Mouse (Mus musculus) hindbrain, embryonic 15.5 days (tissue): ENCODE data around the gene Lef1. TPM values are rescaled to one million over a fixed set of nuclear protein-coding genes. Genes with fewer than 3 reads are reported as not detected.
A peak's percentile ranks its signal among the peaks of the same experiment; 100 is the strongest.

ENCODE experiments used
- ATAC-seq: fragments of 200-750 bp; cut with Nextera tagmentation; 2 replicates; pipeline ENCODE4 v1.8.0; 2017; ENCODE audit warnings: low read depth, moderate number of reproducible peaks, moderate TSS enrichment; ENCODE audit not compliant: low FRiP score
- H3K27ac ChIP-seq: fragments of 300-500 bp; sonication (generic); replicated peaks from 2 replicates; pipeline ENCODE4 v1.5.1; 2015; ENCODE audit warnings: mild to moderate bottlenecking, inconsistent platforms
- H3K27me3 ChIP-seq: fragments of 300-500 bp; sonication (generic); 2 replicates; pipeline ENCODE4 v1.6.1; 2015; ENCODE audit warnings: control low read depth, inconsistent platforms
- H3K36me3 ChIP-seq: fragments of 300-500 bp; sonication (generic); 2 replicates; pipeline ENCODE4 v1.6.1; 2015; ENCODE audit warnings: control low read depth, inconsistent platforms
- H3K4me1 ChIP-seq: fragments of 300-500 bp; sonication (generic); replicated peaks from 2 replicates; pipeline ENCODE4 v1.6.1; 2015; ENCODE audit warnings: control low read depth, inconsistent platforms
- H3K4me2 ChIP-seq: fragments of 300-500 bp; sonication (generic); 2 replicates; pipeline ENCODE4 v1.6.1; 2015; ENCODE audit warnings: moderate library complexity, mild to moderate bottlenecking, inconsistent platforms
- H3K4me3 ChIP-seq: fragments of 300-500 bp; sonication (generic); 2 replicates; pipeline ENCODE4 v1.5.1; 2015; ENCODE audit warnings: mild to moderate bottlenecking, inconsistent platforms
- H3K9ac ChIP-seq: fragments of 300-500 bp; sonication (generic); 2 replicates; pipeline ENCODE4 v1.6.1; 2015; ENCODE audit warnings: inconsistent platforms
- H3K9me3 ChIP-seq: fragments of 300-500 bp; sonication (generic); 2 replicates; pipeline ENCODE4 v1.6.1; 2016; ENCODE audit warnings: control low read depth, inconsistent platforms
- WGBS: fragments of 180-500 bp; shearing (Covaris S2); methylation state at CpG from one replicate; pipeline ENCODE4 v1.1.7; 2015; 5-methylcytosine and 5-hydroxymethylcytosine counted together
- polyA plus RNA-seq: library from polyadenylated mRNA; unstranded; fragments of >200 nt; fragmentation: Nextera tagmentation; extraction: Ambion mirVana; gene quantifications from 2 replicates; pipeline ENCODE4 v1.2.1, GENCODE M21; 2015

Lef1 gene
- polyA plus RNA-seq, 1 experiment from 2014 or later: 10.2 TPM

GRCm38 (mm10) chr3:131202311-131202710, 92.0 kb downstream of the Lef1 start:
- Histone ChIP-seq H3K4me2 (no peak overlapping the region), H3K27ac (no peak overlapping the region), H3K9me3 (no peaks in the 10 kb centered on the region), H3K27me3 (no peaks in the 10 kb centered on the region), H3K4me1 (no peaks in the 10 kb centered on the region), H3K36me3 (no peaks in the 10 kb centered on the region), H3K4me3 (no peak overlapping the region), H3K9ac (no peak overlapping the region)
- no peak for ATAC-seq
- 50% methylated on average over 7 of the region's 7 CpGs for WGBS

GRCm38 (mm10) chr3:131207846-131208245, 97.6 kb downstream of the Lef1 start:
- no peak for ATAC-seq
- 73% methylated on average over 5 of the region's 5 CpGs for WGBS
- no peaks in the 10 kb centered on the region for H3K9me3 ChIP-seq

GRCm38 (mm10) chr3:131208265-131208891, 98.1 kb downstream of the Lef1 start:
- ATAC-seq: no peak
- H3K27ac ChIP-seq: no peak overlapping the region
- no peaks in the 10 kb centered on the region for H3K36me3 ChIP-seq
- no peaks in the 10 kb centered on the region for H3K9me3 ChIP-seq
- WGBS: 52% methylated on average over 13 of the region's 13 CpGs
- H3K4me1 ChIP-seq: no peaks in the 10 kb centered on the region
- no peaks in the 10 kb centered on the region for H3K27me3 ChIP-seq
- H3K4me2 ChIP-seq: no peak overlapping the region
- H3K4me3 ChIP-seq: no peak overlapping the region
- no peak overlapping the region for H3K9ac ChIP-seq

More at GRCm38 (mm10) chr3:131207846-131208245, 97.6 kb downstream of the Lef1 start:
- Histone ChIP-seq H3K27ac (no peak overlapping the region), H3K4me2 (no peak overlapping the region), H3K27me3 (no peaks in the 10 kb centered on the region), H3K36me3 (no peaks in the 10 kb centered on the region), H3K9ac (no peak overlapping the region), H3K4me3 (no peak overlapping the region), H3K4me1 (no peaks in the 10 kb centered on the region)

GRCm38 (mm10) chr3:131212200-131212599, 101.9 kb downstream of the Lef1 start:
- Histone ChIP-seq H3K4me2 (no peak overlapping the region), H3K4me3 (no peak overlapping the region), H3K9ac (no peak overlapping the region), H3K4me1 (no peaks in the 10 kb centered on the region), H3K36me3 (no peaks in the 10 kb centered on the region), H3K9me3 (no peaks in the 10 kb centered on the region), H3K27ac (no peak overlapping the region), H3K27me3 (no peaks in the 10 kb centered on the region)
- 90% methylated on average over 7 of the region's 7 CpGs for WGBS
- ATAC-seq: no peak

GRCm38 (mm10) chr3:131214060-131214658, 103.9 kb downstream of the Lef1 start:
- 90% methylated on average over 9 of the region's 9 CpGs for WGBS
- ATAC-seq: no peak
- no peaks in the 10 kb centered on the region for H3K27me3 ChIP-seq
- no peak overlapping the region for H3K4me2 ChIP-seq
- no peaks in the 10 kb centered on the region for H3K9me3 ChIP-seq
- no peaks in the 10 kb centered on the region for H3K36me3 ChIP-seq
- H3K4me1 ChIP-seq: no peaks in the 10 kb centered on the region
- no peak overlapping the region for H3K4me3 ChIP-seq
- H3K27ac ChIP-seq: no peak overlapping the region
- H3K9ac ChIP-seq: no peak overlapping the region

- Histone ChIP-seq H3K4me1 (no peaks in the 10 kb centered on the region), H3K4me2 (no peak overlapping the region), H3K9me3 (no peaks in the 10 kb centered on the region), H3K9ac (no peak overlapping the region), H3K4me3 (no peak overlapping the region), H3K27ac (no peak overlapping the region), H3K36me3 (no peaks in the 10 kb centered on the region), H3K27me3 (no peaks in the 10 kb centered on the region)
- 0 out of 2 replicates have a peak, but pooled peaks have one; percentile 23 for ATAC-seq
- WGBS: 66% methylated on average over 9 of the region's 9 CpGs
These were observed 104.6 kb downstream of the Lef1 start for GRCm38 (mm10) chr3:131214841-131215240.

- Histone ChIP-seq H3K9ac (no peak overlapping the region), H3K4me3 (no peak overlapping the region), H3K27ac (no peak overlapping the region), H3K9me3 (no peaks in the 10 kb centered on the region), H3K4me1 (no peaks in the 10 kb centered on the region), H3K4me2 (no peak overlapping the region), H3K27me3 (no peaks in the 10 kb centered on the region), H3K36me3 (no peaks in the 10 kb centered on the region)
- 91% methylated on average over 14 of the region's 14 CpGs for WGBS
- ATAC-seq: no peak
These were observed 108.5 kb downstream of the Lef1 start for GRCm38 (mm10) chr3:131218636-131219390.

- Histone ChIP-seq H3K9me3 (no peaks in the 10 kb centered on the region), H3K4me2 (no peak overlapping the region), H3K9ac (no peak overlapping the region), H3K4me3 (no peak overlapping the region), H3K36me3 (no peaks in the 10 kb centered on the region), H3K4me1 (no peaks in the 10 kb centered on the region), H3K27me3 (no peaks in the 10 kb centered on the region), H3K27ac (no peak overlapping the region)
- ATAC-seq: no peak
- 74% methylated on average over 6 of the region's 6 CpGs for WGBS
These were observed 117.8 kb downstream of the Lef1 start for GRCm38 (mm10) chr3:131228083-131228482.

- no peaks in the 10 kb centered on the region for H3K9me3 ChIP-seq
- H3K36me3 ChIP-seq: no peaks in the 10 kb centered on the region
- no peak for ATAC-seq
- no peak overlapping the region for H3K27ac ChIP-seq
- 76% methylated on average over 6 of the region's 6 CpGs for WGBS
- no peak overlapping the region for H3K4me2 ChIP-seq
- no peaks in the 10 kb centered on the region for H3K4me1 ChIP-seq
- H3K27me3 ChIP-seq: no peaks in the 10 kb centered on the region
- no peak overlapping the region for H3K4me3 ChIP-seq
- H3K9ac ChIP-seq: no peak overlapping the region
These were observed 126.8 kb downstream of the Lef1 start for GRCm38 (mm10) chr3:131237061-131237460.

- H3K9me3 ChIP-seq: no peaks in the 10 kb centered on the region
- H3K27ac ChIP-seq: no peak overlapping the region
- no peak overlapping the region for H3K9ac ChIP-seq
- H3K27me3 ChIP-seq: no peaks in the 10 kb centered on the region
- no peak overlapping the region for H3K4me3 ChIP-seq
- WGBS: 65% methylated on average over 19 of the region's 19 CpGs
- no peaks in the 10 kb centered on the region for H3K36me3 ChIP-seq
- H3K4me2 ChIP-seq: peak overlapping the region; percentile 35; the same call in 1 of the 2 replicates
- ATAC-seq: peak; percentile 90
- H3K4me1 ChIP-seq: no peaks in the 10 kb centered on the region
These were observed 127.7 kb downstream of the Lef1 start for GRCm38 (mm10) chr3:131237785-131238633.

- H3K27ac ChIP-seq: no peak overlapping the region
- WGBS: 60% methylated on average over 11 of the region's 11 CpGs
- no peaks in the 10 kb centered on the region for H3K36me3 ChIP-seq
- H3K27me3 ChIP-seq: no peaks in the 10 kb centered on the region
- H3K4me3 ChIP-seq: no peak overlapping the region
- H3K4me2 ChIP-seq: no peak overlapping the region
- no peak overlapping the region for H3K9ac ChIP-seq
- no peaks in the 10 kb centered on the region for H3K9me3 ChIP-seq
- H3K4me1 ChIP-seq: no peaks in the 10 kb centered on the region
- no peak; the same call in 1 of the 2 replicates for ATAC-seq
These were observed 135.7 kb downstream of the Lef1 start for GRCm38 (mm10) chr3:131245766-131246578.
